ENCODE assay signal across 13 mouse cellular contexts in the genomic region with DNA sequence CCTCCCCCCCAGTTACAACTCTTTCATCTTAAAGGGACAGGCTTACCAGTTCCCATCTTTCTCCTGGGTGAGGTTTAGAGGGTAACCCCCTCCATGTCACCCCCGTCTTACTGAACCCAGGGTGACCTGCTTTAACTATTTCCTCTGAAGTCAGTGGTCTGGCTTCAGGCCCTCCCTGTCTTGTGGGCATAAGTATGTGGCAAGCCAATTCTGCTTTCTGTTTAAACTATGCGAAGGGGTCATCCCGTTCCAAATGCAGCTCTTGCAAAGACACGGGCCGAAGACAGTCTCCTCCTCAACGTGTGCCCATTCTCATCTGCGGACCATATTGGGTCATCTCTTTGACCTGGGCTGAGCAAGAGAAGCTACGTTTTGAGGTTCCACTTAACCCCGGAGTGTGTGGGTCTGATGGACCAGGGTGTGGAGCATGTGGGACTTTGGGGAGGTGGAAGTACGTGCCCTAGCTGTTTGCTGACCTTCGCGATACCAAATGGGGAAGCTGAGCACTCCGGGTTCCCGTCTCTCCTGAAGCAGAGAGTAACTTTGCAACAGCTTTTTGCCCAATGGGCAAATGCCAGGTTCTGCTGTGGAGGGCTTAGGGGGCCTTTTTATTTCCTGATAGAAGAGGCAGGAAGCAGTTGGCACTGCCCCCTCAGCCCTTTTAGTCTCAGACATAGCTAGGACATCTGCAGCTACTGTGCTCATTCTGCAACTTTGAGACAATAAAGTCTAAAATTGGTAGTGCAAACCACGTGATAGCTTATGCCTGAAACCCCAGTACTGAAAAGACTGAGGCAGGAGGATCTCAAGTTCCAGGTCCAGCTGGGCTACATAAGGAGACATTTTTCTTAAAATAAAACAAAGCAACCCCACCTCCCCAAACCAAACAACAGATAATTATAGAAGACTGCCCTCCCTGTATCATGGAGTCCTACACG. TPM values are rescaled to one million over a fixed set of nuclear protein-coding genes. Genes with fewer than 3 reads are reported as not detected.
DNase-seq lines count a peak whose midpoint lies in the region; ATAC-seq lines count a peak whose summit lies in the region.
"Had no signal": no experiment of that assay in that cellular context is flagged by ENCODE, and none has a peak within 500 bp of the region (broad histone marks: within the 10 kb centered on the region; RNA-seq: fewer than 3 reads in every experiment).

No protein-coding gene starts in this region.

- WGBS in liver, embryonic 12.5 days (ENCODE audit: insufficient replicate concordance): 50% methylated on average over 16 of the region's 16 CpGs
- WGBS in liver, embryonic 16.5 days (ENCODE audit: insufficient replicate concordance): 46% methylated on average over 16 of the region's 16 CpGs
- WGBS in forebrain, embryonic 15.5 days: 93% methylated on average over 16 of the region's 16 CpGs

- H3K9me3 ChIP-seq in liver, embryonic 12.5 days (replicated peaks): no peaks in the 10 kb centered on the region
- no peaks in the 10 kb centered on the region for H3K9me3 ChIP-seq in liver, embryonic 16.5 days (replicated peaks; ENCODE audit: control insufficient read depth, low read length)
- H3K9me3 ChIP-seq in forebrain, embryonic 15.5 days: no peaks in the 10 kb centered on the region

- H3K4me3 ChIP-seq in liver, embryonic 12.5 days: no peak overlapping the region
- no peak overlapping the region for H3K4me3 ChIP-seq in liver, embryonic 16.5 days (ENCODE audit: low read depth, low read length)
- H3K4me3 ChIP-seq in forebrain, embryonic 15.5 days: no peak overlapping the region

- no peak overlapping the region for H3K9ac ChIP-seq in liver, embryonic 12.5 days
- H3K9ac ChIP-seq in liver, embryonic 16.5 days (ENCODE audit: low read depth, low read length): no peak overlapping the region
- H3K9ac ChIP-seq in forebrain, embryonic 15.5 days (replicated peaks): no peak overlapping the region
- H3K9ac ChIP-seq: liver, embryonic 14.5 days had no signal

- no peaks in the 10 kb centered on the region for H3K27me3 ChIP-seq in liver, embryonic 12.5 days (replicated peaks)
- no peaks in the 10 kb centered on the region for H3K27me3 ChIP-seq in liver, embryonic 16.5 days (ENCODE audit: control insufficient read depth, insufficient read depth, low read depth, low read length)
- H3K27me3 ChIP-seq in splenic B cell, adult 2 months (ENCODE audit: control insufficient read depth, insufficient read depth, low read length, poor library complexity, severe bottlenecking): no peaks in the 10 kb centered on the region
- H3K27me3 ChIP-seq in forebrain, embryonic 15.5 days: no peaks in the 10 kb centered on the region

- peak; percentile 18 for DNase-seq in liver
- DNase-seq in thymus, postnatal 36 days: peak; percentile 26 to 29
- DNase-seq in thymus, postnatal 4 days: no peak
- DNase-seq in splenic B cell, adult 2 months (ENCODE audit: low read depth, low spot score): peak; percentile 50
- DNase-seq: cerebellum, adult 9-10 months; embryo, embryonic 11 days; heart, postnatal 10 days had no signal

- 0 out of 2 replicates have a peak, but pooled peaks cover 3% of the 10 kb centered on the region for H3K4me1 ChIP-seq in liver, embryonic 12.5 days
- no peaks in the 10 kb centered on the region for H3K4me1 ChIP-seq in liver, embryonic 16.5 days (ENCODE audit: control insufficient read depth, low read depth, low read length)
- peaks cover 7% of the 10 kb centered on the region for H3K4me1 ChIP-seq in forebrain, embryonic 15.5 days

- H3K4me2 ChIP-seq in liver, embryonic 12.5 days: no peak overlapping the region
- no peak overlapping the region for H3K4me2 ChIP-seq in liver, embryonic 16.5 days (ENCODE audit: low read depth, low read length)
- H3K4me2 ChIP-seq in forebrain, embryonic 15.5 days (replicated peaks): no peak overlapping the region

- ATAC-seq in liver, embryonic 12.5 days: no peak
- ATAC-seq in liver, embryonic 16.5 days (ENCODE audit: low read depth): peak; percentile 45; the same call in 1 of the 2 replicates
- no peak for ATAC-seq in inflammation-experienced regulatory T-cells, adult 6 months
- no peak for ATAC-seq in forebrain, embryonic 15.5 days (replicated peaks)
- ATAC-seq: hindbrain, embryonic 16.5 days had no signal

- H3K36me3 ChIP-seq in liver, embryonic 12.5 days: no peaks in the 10 kb centered on the region
- no peaks in the 10 kb centered on the region for H3K36me3 ChIP-seq in liver, embryonic 16.5 days (ENCODE audit: control insufficient read depth, insufficient read depth)
- H3K36me3 ChIP-seq in splenic B cell, adult 2 months (ENCODE audit: control insufficient read depth, insufficient read depth, low read length, poor library complexity, severe bottlenecking): no peaks in the 10 kb centered on the region
- no peaks in the 10 kb centered on the region for H3K36me3 ChIP-seq in forebrain, embryonic 15.5 days

- H3K27ac ChIP-seq in liver, embryonic 12.5 days: no peak overlapping the region; the same call in 1 of the 2 replicates
- H3K27ac ChIP-seq in liver, embryonic 16.5 days (ENCODE audit: low read length): no peak overlapping the region
- H3K27ac ChIP-seq in forebrain, embryonic 15.5 days (replicated peaks): no peak overlapping the region
- H3K27ac ChIP-seq: liver, embryonic 14.5 days had no signal

RNA-seq across cellular contexts. Expression of a gene that starts 56.3 kb away (rescaled TPM):
- 17.9 and 19.6 TPM in 2 replicates for polyA plus RNA-seq in liver, embryonic 12.5 days (2016; fragmentation: Nextera tagmentation; extraction: Ambion mirVana)
- 5.9 and 6.0 TPM in 2 replicates for polyA plus RNA-seq in liver, embryonic 16.5 days (2015; fragmentation: Nextera tagmentation; extraction: Ambion mirVana)
- 10 to 100 TPM in 1 of 3 experiments, 1 to 10 TPM in 2; 4.5 to 10.9 (median 4.7) TPM for polyA plus RNA-seq in inflammation-experienced regulatory T-cells, adult 6 months (2017; shearing (Covaris generic))
- polyA plus RNA-seq in forebrain, embryonic 15.5 days (2015; fragmentation: Nextera tagmentation; extraction: Ambion mirVana): 38.7 and 42.8 TPM in 2 replicates
